Mouse (Mus musculus) forebrain, embryonic 15.5 days (tissue): Measurements from ENCODE around the gene Polr1a. TPM values are rescaled to one million over a fixed set of nuclear protein-coding genes. Genes with fewer than 3 reads are reported as not detected.
A peak's percentile ranks its signal among the peaks of the same experiment; 100 is the strongest.
"Not testable (repeated sequence)": the region's sequence is repeated elsewhere in the genome, so short reads cannot be mapped to it uniquely, and the experiment has no call there.

Source experiments
- ATAC-seq: fragments of 200-750 bp; cut with Nextera tagmentation; replicated peaks from 2 replicates; pipeline ENCODE4 v1.8.0; 2017; ENCODE audit warnings: mild to moderate bottlenecking, moderate TSS enrichment, moderate library complexity
- H3K27ac ChIP-seq: fragments of 300-500 bp; sonication (generic); replicated peaks from 2 replicates; pipeline ENCODE4 v1.5.1; 2015; ENCODE audit warnings: mild to moderate bottlenecking, inconsistent platforms
- H3K27me3 ChIP-seq: fragments of 300-500 bp; sonication (generic); 2 replicates; pipeline ENCODE4 v1.6.1; 2015; ENCODE audit warnings: inconsistent platforms
- H3K36me3 ChIP-seq: fragments of 300-500 bp; sonication (generic); 2 replicates; pipeline ENCODE4 v1.6.1; 2015; ENCODE audit warnings: mild to moderate bottlenecking, inconsistent platforms
- H3K4me1 ChIP-seq: fragments of 300-500 bp; sonication (generic); 2 replicates; pipeline ENCODE4 v1.6.1; 2015; ENCODE audit warnings: inconsistent platforms
- H3K4me2 ChIP-seq: fragments of 300-500 bp; sonication (generic); replicated peaks from 2 replicates; pipeline ENCODE4 v1.6.1; 2015; ENCODE audit warnings: mild to moderate bottlenecking, inconsistent platforms
- H3K4me3 ChIP-seq: fragments of 300-500 bp; sonication (generic); 2 replicates; pipeline ENCODE4 v1.5.1; 2015; ENCODE audit warnings: mild to moderate bottlenecking, inconsistent platforms
- H3K9ac ChIP-seq: fragments of 300-500 bp; sonication (generic); replicated peaks from 2 replicates; pipeline ENCODE4 v1.6.1; 2015; ENCODE audit warnings: mild to moderate bottlenecking, inconsistent platforms
- H3K9me3 ChIP-seq: fragments of 300-500 bp; sonication (generic); 2 replicates; pipeline ENCODE4 v1.6.1; 2016; ENCODE audit warnings: inconsistent platforms
- WGBS: fragments of 180-500 bp; shearing (Covaris S2); methylation state at CpG from one replicate; pipeline ENCODE4 v1.1.7; 2015; ENCODE audit warnings: mixed read lengths; 5-methylcytosine and 5-hydroxymethylcytosine counted together
- polyA plus RNA-seq: library from polyadenylated mRNA; unstranded; fragments of >200 nt; fragmentation: Nextera tagmentation; extraction: Ambion mirVana; gene quantifications from 2 replicates; pipeline ENCODE4 v1.2.1, GENCODE M21; 2015

The Polr1a gene
- polyA plus RNA-seq, 1 experiment from 2014 or later: 19.9 TPM

DNA sequence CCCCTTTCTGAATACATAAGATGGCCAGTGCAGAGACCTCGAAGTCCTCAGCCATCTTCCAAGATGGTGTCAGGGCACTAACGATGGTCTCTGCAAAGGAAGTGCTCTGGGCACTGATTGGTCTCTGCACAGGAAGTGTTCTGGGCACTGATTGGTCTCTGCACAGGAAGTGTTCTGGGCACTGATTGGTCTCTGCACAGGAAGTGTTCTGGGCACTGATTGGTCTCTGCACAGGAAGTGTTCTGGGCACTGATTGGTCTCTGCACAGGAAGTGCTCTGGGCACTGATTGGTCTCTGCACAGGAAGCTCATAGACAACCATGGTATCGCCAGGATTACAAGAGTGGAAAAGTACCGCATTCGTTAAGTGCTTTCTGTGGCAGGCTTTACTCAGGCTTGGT is 16.4 kb downstream of the Polr1a start:
- WGBS: 90% methylated on average over 5 of the region's 5 CpGs
- H3K27ac ChIP-seq, H3K4me1 ChIP-seq, ATAC-seq, H3K27me3 ChIP-seq, H3K4me3 ChIP-seq, H3K9ac ChIP-seq, H3K9me3 ChIP-seq, H3K4me2 ChIP-seq: not testable (repeated sequence)
- H3K36me3 ChIP-seq: peaks cover 60% of the 10 kb centered on the region

DNA sequence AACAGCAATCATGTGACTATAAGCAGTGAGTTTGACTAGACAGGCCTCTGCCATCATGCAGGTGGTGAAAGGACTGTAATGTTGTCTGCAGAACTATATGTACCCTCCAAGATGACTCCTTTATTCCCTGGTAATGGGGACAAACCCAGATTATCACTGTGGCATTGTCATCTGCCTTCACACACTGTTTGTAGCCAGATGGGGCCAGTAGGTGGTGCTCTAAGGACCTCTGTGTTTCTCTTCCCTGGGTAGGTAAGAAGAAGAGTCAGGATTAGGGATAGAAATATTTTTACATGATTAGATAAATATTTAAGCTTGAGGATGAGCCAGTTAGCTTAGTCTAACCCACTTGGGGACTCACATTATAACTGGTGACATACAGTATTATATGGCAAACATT is 19.1 kb downstream of the Polr1a start:
- peaks cover 62% of the 10 kb centered on the region for H3K36me3 ChIP-seq
- no peaks in the 10 kb centered on the region for H3K27me3 ChIP-seq
- no peak overlapping the region for H3K4me2 ChIP-seq
- no peaks in the 10 kb centered on the region for H3K9me3 ChIP-seq
- ATAC-seq: peak; percentile 38
- H3K9ac ChIP-seq: no peak overlapping the region
- H3K27ac ChIP-seq: no peak overlapping the region
- H3K4me3 ChIP-seq: no peak overlapping the region
- H3K4me1 ChIP-seq: no peaks in the 10 kb centered on the region

DNA sequence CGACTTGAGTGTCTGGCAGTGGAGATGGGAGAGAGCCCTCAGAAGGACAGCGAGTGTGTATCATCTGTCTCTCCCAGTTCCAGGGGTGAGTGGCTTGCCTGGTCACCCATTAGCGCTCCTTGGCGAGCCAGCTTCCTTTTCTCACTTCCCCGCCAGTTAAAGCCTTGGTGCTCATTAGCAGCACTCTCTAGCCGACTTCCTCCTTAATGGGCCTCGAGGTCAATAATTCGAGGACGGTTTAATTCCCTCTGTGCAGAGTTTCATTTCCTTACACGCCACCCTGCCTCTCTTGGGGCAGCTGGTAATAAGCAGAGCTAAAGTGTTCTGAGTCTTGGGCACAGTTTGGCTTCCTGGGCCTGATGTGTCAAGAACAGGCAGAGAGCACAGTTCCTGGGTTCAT is 21.2 kb downstream of the Polr1a start:
- H3K9ac ChIP-seq: no peak overlapping the region
- no peaks in the 10 kb centered on the region for H3K9me3 ChIP-seq
- peaks cover 52% of the 10 kb centered on the region for H3K36me3 ChIP-seq
- H3K4me1 ChIP-seq: no peaks in the 10 kb centered on the region
- no peak overlapping the region for H3K4me2 ChIP-seq
- no peak overlapping the region for H3K4me3 ChIP-seq
- H3K27me3 ChIP-seq: no peaks in the 10 kb centered on the region
- 87% methylated on average over 10 of the region's 10 CpGs for WGBS
- ATAC-seq: no peak
- no peak overlapping the region for H3K27ac ChIP-seq

DNA sequence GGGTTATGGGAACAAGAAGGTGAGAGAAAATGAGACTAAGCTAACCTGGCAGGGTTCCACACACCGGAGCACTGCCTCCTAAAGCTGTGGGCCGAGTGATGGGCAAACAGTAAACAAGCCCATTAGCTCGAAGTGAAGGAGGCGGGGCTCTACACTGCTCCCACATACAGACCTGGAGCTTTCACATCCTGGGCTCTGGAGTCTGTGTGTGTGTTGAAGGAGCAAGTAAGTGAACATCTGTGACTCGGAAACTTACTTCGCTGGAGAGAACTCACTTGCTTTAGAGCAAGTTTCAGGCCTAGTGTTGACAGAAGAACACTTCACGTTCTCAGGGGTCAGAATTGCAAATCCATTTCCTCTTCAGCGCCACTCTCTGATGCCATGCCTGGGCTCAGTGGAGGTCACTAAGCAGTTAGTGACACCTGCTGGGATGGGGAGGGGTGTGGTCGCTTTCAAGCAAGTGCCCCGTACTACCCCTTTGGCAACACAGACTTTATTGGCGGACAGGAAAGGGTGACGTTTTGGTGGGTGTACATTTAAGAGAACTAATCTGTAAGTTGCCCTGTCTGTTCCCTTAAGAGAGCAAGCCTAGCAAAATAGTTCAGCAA is 22.1 kb downstream of the Polr1a start:
- WGBS: 82% methylated on average over 12 of the region's 12 CpGs

DNA sequence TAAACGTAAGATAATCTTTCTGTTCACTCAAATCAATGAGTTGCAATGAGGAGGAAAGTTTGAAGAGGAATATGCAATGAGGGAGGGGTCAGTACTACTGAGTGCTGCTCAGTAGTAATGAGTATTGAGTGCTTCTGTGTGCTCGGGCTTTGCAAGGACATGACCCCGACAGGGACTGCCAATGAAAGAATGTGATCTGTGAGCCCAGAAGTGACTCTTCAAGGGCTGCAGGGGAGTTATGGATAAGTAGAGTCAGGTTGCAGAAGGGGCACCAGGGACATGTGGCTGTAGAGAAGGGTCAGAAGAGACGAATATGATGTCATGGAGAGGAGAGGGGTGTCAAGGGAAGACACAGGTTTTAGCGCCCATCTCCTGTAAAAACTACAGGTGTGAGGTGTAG is 23.5 kb downstream of the Polr1a start:
- H3K4me2 ChIP-seq: no peak overlapping the region
- no peaks in the 10 kb centered on the region for H3K27me3 ChIP-seq
- H3K4me3 ChIP-seq: no peak overlapping the region
- no peaks in the 10 kb centered on the region for H3K9me3 ChIP-seq
- WGBS: 90% methylated on average over 5 of the region's 5 CpGs
- H3K36me3 ChIP-seq: peaks cover 56% of the 10 kb centered on the region
- no peak for ATAC-seq
- no peaks in the 10 kb centered on the region for H3K4me1 ChIP-seq
- no peak overlapping the region for H3K9ac ChIP-seq
- H3K27ac ChIP-seq: no peak overlapping the region

More for the DNA sequence above, 22.1 kb downstream of the Polr1a start:
- Histone ChIP-seq H3K4me1 (no peaks in the 10 kb centered on the region), H3K36me3 (peaks cover 52% of the 10 kb centered on the region), H3K27ac (no peak overlapping the region), H3K9ac (no peak overlapping the region), H3K9me3 (no peaks in the 10 kb centered on the region), H3K4me3 (no peak overlapping the region), H3K4me2 (no peak overlapping the region), H3K27me3 (no peaks in the 10 kb centered on the region)
- no peak for ATAC-seq

DNA sequence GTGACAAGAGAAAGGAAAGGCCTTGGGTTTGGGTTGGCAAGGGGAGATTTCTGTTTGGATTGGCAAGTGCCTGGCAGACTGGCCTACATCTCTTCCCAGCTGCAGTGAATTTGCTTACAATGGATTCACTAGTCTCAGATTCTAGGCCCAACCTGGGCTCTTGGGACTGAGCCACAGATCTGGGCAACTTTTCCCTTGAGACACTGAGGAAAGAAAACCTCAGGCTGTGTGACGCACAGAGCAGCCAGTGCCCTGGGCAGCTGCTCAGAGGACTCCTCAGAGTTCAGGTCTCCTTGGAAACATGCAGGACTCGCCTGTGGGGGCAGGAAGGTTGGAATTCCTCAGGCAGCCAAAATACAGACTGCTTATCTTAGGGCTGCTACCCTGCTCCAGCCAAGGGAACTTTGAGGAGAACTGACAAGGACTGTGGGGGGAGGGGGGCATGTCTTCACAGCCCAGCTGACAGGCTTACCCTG is 25.3 kb downstream of the Polr1a start:
- H3K27ac ChIP-seq: 0 out of 2 replicates have a peak overlapping the region, but pooled peaks have one; percentile 16
- no peak overlapping the region for H3K4me2 ChIP-seq
- H3K4me3 ChIP-seq: no peak overlapping the region
- no peaks in the 10 kb centered on the region for H3K27me3 ChIP-seq
- H3K4me1 ChIP-seq: no peaks in the 10 kb centered on the region
- H3K9ac ChIP-seq: no peak overlapping the region
- peaks cover 56% of the 10 kb centered on the region for H3K36me3 ChIP-seq
- WGBS: 75% methylated on average over 2 of the region's 2 CpGs
- no peak; the same call in 1 of the 2 replicates for ATAC-seq
- no peaks in the 10 kb centered on the region for H3K9me3 ChIP-seq

DNA sequence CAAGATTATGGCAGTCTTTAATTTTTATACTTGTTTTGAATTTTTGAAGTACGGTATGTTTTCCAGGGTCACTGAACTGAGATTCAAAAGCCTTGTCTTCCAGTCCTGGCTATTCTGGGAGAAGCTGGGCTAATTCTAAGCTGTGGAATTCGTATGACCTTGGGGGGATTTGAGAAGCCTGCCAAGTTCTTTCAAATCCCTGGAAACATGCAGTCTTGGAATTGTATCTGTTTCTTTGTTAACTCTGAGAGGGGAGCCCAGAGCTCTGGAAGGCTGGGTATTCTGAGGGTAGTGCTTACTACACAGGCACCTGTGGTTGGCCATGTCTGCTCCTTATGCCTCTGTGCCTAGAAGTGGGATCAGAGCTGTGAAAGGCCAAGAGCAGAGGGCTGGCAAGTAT is 26.9 kb downstream of the Polr1a start:
- H3K4me2 ChIP-seq: no peak overlapping the region
- no peak overlapping the region for H3K27ac ChIP-seq
- peaks cover 42% of the 10 kb centered on the region for H3K36me3 ChIP-seq
- H3K4me1 ChIP-seq: no peaks in the 10 kb centered on the region
- H3K27me3 ChIP-seq: no peaks in the 10 kb centered on the region
- H3K4me3 ChIP-seq: no peak overlapping the region
- 62% methylated on average over 2 of the region's 2 CpGs for WGBS
- no peaks in the 10 kb centered on the region for H3K9me3 ChIP-seq
- H3K9ac ChIP-seq: no peak overlapping the region
- ATAC-seq: no peak

DNA sequence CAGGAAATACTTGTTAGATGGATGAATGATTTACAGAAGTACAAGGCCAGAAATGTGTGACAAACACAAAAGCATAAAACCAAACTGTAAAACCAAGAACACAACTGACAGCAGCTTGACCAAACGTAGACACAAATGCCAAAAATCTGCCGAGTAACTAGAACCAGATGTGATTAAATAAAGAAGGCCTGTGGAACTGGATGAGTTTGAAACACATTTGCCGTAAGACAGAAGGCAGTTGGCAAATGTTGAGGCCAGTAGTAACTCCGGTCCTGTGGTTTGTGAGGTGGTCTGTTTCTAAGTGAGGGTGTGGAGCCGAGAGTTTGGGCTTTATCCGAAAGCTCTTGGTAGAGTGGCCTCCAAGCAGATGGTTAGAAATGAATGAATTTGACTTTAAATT is 32.1 kb downstream of the Polr1a start:
- no peaks in the 10 kb centered on the region for H3K4me1 ChIP-seq
- ATAC-seq: no peak
- peaks cover 33% of the 10 kb centered on the region for H3K36me3 ChIP-seq
- no peak overlapping the region for H3K9ac ChIP-seq
- H3K27ac ChIP-seq: no peak overlapping the region
- H3K4me2 ChIP-seq: no peak overlapping the region
- no peaks in the 10 kb centered on the region for H3K27me3 ChIP-seq
- WGBS: 88% methylated on average over 6 of the region's 6 CpGs
- no peaks in the 10 kb centered on the region for H3K9me3 ChIP-seq
- no peak overlapping the region for H3K4me3 ChIP-seq

DNA sequence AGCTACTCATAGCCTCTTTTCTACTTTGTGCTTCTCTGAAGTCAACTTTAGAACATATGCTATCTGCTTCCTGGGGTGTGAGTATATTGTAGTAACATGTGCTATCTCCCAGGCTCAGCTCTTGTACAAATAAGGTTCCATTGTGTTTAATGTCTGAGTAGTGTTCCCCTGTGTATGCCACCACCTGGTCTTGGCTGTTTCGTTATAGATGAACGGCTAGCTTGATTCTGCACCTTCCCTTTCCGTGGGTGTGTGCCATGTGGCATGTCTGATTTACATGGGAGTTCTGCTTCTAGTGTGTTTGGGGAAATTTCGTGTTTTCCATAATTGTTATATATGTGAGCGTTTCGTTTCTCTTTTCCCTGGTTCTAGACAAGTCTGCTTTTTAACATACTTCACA is 36.2 kb downstream of the Polr1a start:
- peaks cover 16% of the 10 kb centered on the region; the same call in 1 of the 2 replicates for H3K36me3 ChIP-seq
- no peak overlapping the region for H3K9ac ChIP-seq
- H3K4me3 ChIP-seq: no peak overlapping the region
- no peak for ATAC-seq
- no peaks in the 10 kb centered on the region for H3K9me3 ChIP-seq
- H3K27me3 ChIP-seq: no peaks in the 10 kb centered on the region
- H3K27ac ChIP-seq: no peak overlapping the region
- H3K4me2 ChIP-seq: no peak overlapping the region
- WGBS: 93% methylated on average over 6 of the region's 6 CpGs
- no peaks in the 10 kb centered on the region for H3K4me1 ChIP-seq

DNA sequence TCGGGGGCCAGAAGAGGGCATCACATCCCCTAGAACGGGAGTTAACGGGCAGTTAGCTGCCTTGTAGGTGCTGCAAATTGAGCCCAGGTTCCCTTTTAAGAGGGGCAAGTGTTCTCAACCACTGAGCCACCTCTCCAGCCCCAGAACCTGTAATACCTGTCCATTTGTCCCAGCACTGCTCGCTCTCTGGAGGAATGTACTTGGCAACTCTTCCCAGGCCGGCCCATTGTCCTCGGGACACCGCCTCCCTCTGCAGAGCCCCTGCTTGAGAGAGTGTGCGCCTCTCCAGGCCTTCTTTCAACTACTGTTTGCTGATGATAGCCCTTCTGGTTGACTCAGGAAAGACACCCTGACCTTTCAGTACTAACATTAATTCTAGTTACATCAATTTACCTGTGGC is 37.3 kb downstream of the Polr1a start:
- Histone ChIP-seq H3K27me3 (no peaks in the 10 kb centered on the region), H3K9me3 (no peaks in the 10 kb centered on the region), H3K4me3 (no peak overlapping the region), H3K36me3 (peaks cover 13% of the 10 kb centered on the region; the same call in 1 of the 2 replicates), H3K9ac (no peak overlapping the region), H3K27ac (no peak overlapping the region), H3K4me1 (no peaks in the 10 kb centered on the region), H3K4me2 (no peak overlapping the region)
- WGBS: 94% methylated on average over 8 of the region's 8 CpGs
- no peak for ATAC-seq

DNA sequence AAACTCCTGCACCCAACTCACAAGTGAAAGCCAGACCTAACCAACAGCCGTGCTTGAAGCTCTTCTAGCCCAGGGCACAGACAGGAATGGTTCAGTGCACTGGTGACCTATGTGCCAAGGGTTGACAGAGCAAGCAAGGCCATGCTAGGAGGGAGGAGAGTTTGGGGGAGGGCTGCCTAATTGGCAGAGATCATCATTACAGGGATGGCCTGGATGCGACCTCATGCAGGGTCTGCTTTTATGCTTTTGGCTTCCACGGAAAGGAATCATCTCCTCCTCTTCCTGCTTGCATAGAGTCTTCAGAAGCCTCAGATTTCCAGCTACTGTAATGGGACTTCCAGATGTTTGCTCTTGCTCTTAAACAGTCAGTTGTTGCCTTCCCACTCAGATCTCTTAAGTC is 40.9 kb downstream of the Polr1a start:
- WGBS: 77% methylated on average over 3 of the region's 3 CpGs
- Histone ChIP-seq H3K9me3 (no peaks in the 10 kb centered on the region), H3K36me3 (peaks cover 15% of the 10 kb centered on the region), H3K4me3 (no peak overlapping the region), H3K4me2 (no peak overlapping the region), H3K9ac (no peak overlapping the region), H3K27ac (no peak overlapping the region), H3K27me3 (no peaks in the 10 kb centered on the region), H3K4me1 (no peaks in the 10 kb centered on the region)
- no peak for ATAC-seq

DNA sequence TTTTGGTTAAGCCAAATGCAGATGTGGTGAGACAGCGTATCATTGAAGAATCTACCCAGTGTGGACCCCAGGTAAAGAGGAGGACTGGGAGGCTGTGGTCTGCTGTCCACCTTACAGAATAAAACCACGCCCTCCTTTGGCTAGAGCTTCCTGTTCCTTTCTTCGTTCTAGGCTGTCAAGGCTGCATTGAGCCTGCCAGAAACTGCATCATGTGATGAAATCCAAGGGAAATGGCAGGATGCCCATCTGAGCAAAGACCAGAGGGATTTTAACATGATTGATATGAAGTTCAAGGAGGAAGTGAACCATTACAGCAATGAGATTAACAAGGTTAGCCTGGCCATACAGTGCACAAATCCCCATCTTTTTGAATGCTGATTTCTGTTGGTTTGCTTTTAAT is 41.7 kb downstream of the Polr1a start:
- H3K4me2 ChIP-seq: no peak overlapping the region
- no peak overlapping the region for H3K9ac ChIP-seq
- H3K27me3 ChIP-seq: no peaks in the 10 kb centered on the region
- no peak overlapping the region for H3K27ac ChIP-seq
- H3K9me3 ChIP-seq: no peaks in the 10 kb centered on the region
- ATAC-seq: no peak
- H3K4me1 ChIP-seq: no peaks in the 10 kb centered on the region
- 88% methylated on average over 3 of the region's 3 CpGs for WGBS
- peaks cover 17% of the 10 kb centered on the region for H3K36me3 ChIP-seq
- no peak overlapping the region for H3K4me3 ChIP-seq

DNA sequence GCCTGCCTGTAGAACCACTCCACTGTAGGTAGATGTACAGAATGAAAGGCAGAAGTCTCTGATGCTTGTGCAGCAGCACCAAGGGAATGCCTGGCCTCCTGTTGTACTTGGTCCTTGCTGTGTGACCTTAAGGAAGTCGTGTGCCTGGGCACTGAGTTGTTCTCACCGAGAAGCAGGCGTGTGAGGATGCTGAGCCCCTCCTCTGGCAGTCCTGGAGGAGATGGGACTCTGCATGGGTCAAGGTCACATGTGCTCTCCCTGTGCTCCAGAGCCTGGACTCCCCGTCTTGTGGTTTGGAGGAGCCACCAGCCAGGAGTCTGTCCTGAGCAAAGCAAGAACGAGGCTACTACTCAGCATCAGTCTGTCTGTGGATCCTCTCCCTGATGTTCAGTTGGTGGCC is 42.3 kb downstream of the Polr1a start:
- no peaks in the 10 kb centered on the region for H3K27me3 ChIP-seq
- 88% methylated on average over 5 of the region's 5 CpGs for WGBS
- no peaks in the 10 kb centered on the region for H3K9me3 ChIP-seq
- no peaks in the 10 kb centered on the region for H3K4me1 ChIP-seq
- no peak overlapping the region for H3K27ac ChIP-seq
- H3K36me3 ChIP-seq: peaks cover 17% of the 10 kb centered on the region
- no peak for ATAC-seq
- H3K4me2 ChIP-seq: no peak overlapping the region
- no peak overlapping the region for H3K9ac ChIP-seq
- H3K4me3 ChIP-seq: no peak overlapping the region
